Mouse (Mus musculus) ES-Bruce4 (cell line): ENCODE results near the gene Sphk1. TPM values are rescaled to one million over a fixed set of nuclear protein-coding genes. Genes with fewer than 3 reads are reported as not detected.

Source experiments
- H3K27ac ChIP-seq: 2 replicates; pipeline ENCODE4 v1.5.1; 2012; ENCODE audit warnings: low read length, inconsistent platforms; ENCODE audit not compliant: insufficient read depth
- H3K27me3 ChIP-seq: 2 replicates; pipeline ENCODE4 v1.6.1; 2012; ENCODE audit warnings: mild to moderate bottlenecking, low read length, inconsistent platforms; ENCODE audit not compliant: control insufficient read depth, poor library complexity, insufficient read depth, severe bottlenecking
- H3K36me3 ChIP-seq: 2 replicates; pipeline ENCODE4 v1.6.1; 2012; ENCODE audit warnings: inconsistent platforms, mild to moderate bottlenecking, low read length, moderate library complexity; ENCODE audit not compliant: control insufficient read depth, poor library complexity, insufficient read depth, severe bottlenecking
- H3K4me1 ChIP-seq: one replicate; pipeline ENCODE4 v1.8.1; 2011; ENCODE audit warnings: low read length; ENCODE audit not compliant: control insufficient read depth, insufficient read depth
- H3K4me3 ChIP-seq: 2 replicates; pipeline ENCODE4 v1.5.1; 2011; ENCODE audit warnings: low read depth, mild to moderate bottlenecking, low read length
- H3K9ac ChIP-seq: 2 replicates; pipeline ENCODE4 v1.6.1; 2012; ENCODE audit warnings: low read depth, mild to moderate bottlenecking, inconsistent platforms; ENCODE audit not compliant: poor library complexity, severe bottlenecking
- H3K9me3 ChIP-seq: replicated peaks from 2 replicates; pipeline ENCODE4 v1.6.1; 2012; ENCODE audit warnings: mild to moderate bottlenecking, low read length, inconsistent platforms; ENCODE audit not compliant: control insufficient read depth, poor library complexity, insufficient read depth, severe bottlenecking
- CTCF ChIP-seq: IDR thresholded peaks from one replicate; pipeline ENCODE4 v1.8.1; 2011; ENCODE audit warnings: low read depth, low read length
- EP300 ChIP-seq: IDR thresholded peaks from 2 replicates; pipeline ENCODE4 v1.6.1; 2011; ENCODE audit warnings: low read depth, low read length; ENCODE audit not compliant: insufficient read depth
- POLR2A ChIP-seq: IDR thresholded peaks from one replicate; pipeline ENCODE4 v1.8.1; 2011; ENCODE audit warnings: low read length; ENCODE audit not compliant: insufficient read depth
- polyA plus RNA-seq: library from polyadenylated mRNA; stranded (reverse); fragments of >200 nt; gene quantifications from 2 replicates; pipeline ENCODE4 v1.2.4, GENCODE M21; 2011; ENCODE audit warnings: low read depth; ENCODE audit not compliant: missing spikeins, insufficient read depth, insufficient read length

Sphk1 gene
- polyA plus RNA-seq, 1 experiment, result 0.88 TPM

DNA sequence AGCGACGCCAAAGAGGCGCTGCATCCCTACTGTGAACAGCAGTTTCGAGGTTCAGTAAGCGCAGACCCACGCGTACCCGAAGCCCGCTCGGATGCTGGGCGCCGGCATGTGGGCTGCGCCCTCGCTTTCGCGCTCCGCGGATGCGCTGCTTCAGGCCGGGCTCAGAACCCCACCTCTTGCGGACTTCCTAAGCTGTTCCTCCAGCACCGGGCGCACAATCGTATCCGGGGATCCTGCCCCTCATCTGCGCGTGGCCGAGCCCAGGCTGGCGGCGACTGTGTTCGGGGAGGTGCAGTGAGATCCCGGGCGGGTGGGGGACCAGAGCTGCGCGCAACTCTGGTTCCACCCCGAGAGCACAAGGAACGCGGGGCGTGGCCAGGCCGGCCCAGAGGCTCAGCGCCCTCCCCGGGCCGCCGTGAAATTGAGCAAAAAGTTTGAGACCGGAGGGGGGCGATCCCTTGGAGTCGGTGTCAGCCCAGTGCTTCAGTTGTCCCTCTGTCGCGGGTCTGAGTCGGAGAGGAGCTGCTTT, 2.1 kb downstream of the Sphk1 start:
- Histone ChIP-seq H3K4me1 (no peaks in the 10 kb centered on the region), H3K9me3 (no peaks in the 10 kb centered on the region), H3K9ac (peak overlapping the region; percentile 51), H3K27ac (no peak overlapping the region), H3K36me3 (no peaks in the 10 kb centered on the region), H3K4me3 (peak overlapping the region; percentile 79), H3K27me3 (peaks cover 15% of the 10 kb centered on the region)
- TF ChIP-seq CTCF, result no peak
- no peak for TF ChIP-seq EP300
- no peak for TF ChIP-seq POLR2A

DNA sequence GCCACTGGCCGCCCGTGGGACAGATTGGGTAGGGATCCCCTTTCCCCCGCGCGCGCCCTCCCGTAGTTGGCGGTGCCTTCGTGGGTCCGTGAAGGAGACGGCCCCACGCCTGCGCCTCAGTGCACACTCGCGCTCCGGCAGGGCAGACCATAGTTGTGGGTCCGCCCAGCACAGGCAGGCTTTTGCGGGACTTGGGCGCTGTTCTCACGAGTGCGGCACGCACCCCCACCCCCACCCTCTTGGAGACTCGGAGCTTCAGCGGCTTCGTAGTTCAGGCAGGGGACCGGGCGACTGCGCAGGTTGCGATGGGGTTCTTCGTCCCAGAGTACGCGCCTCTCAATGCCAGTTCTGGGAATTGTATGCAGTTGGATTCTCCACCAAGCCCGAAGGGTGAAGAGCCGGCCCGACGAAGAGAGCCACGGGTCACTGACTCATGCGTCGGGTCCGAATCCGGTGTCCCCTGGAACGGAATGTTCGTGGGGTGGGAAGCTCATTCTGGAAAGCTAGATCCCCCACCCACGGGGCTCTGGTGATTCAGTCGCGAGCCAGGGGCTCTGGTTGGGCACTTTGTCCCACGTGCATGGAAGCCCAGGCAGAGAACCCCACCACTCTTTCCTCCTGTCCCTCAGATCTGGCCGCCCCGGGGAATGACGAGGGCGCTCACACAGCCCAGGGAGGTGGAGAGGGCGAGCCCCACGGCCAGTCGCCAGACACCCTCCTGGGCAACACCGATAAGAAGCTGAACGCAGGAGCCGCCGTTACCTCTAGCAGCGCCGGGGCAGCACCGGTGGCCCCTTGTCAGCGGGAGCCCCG, 2.8 kb downstream of the Sphk1 start:
- Histone ChIP-seq H3K27me3 (peaks cover 15% of the 10 kb centered on the region), H3K27ac (no peak overlapping the region), H3K4me1 (no peaks in the 10 kb centered on the region), H3K36me3 (no peaks in the 10 kb centered on the region), H3K4me3 (peak overlapping the region; percentile 79), H3K9me3 (no peaks in the 10 kb centered on the region), H3K9ac (peak overlapping the region; percentile 51)
- no peak for TF ChIP-seq EP300
- TF ChIP-seq POLR2A, result no peak
- TF ChIP-seq CTCF, result no peak

DNA sequence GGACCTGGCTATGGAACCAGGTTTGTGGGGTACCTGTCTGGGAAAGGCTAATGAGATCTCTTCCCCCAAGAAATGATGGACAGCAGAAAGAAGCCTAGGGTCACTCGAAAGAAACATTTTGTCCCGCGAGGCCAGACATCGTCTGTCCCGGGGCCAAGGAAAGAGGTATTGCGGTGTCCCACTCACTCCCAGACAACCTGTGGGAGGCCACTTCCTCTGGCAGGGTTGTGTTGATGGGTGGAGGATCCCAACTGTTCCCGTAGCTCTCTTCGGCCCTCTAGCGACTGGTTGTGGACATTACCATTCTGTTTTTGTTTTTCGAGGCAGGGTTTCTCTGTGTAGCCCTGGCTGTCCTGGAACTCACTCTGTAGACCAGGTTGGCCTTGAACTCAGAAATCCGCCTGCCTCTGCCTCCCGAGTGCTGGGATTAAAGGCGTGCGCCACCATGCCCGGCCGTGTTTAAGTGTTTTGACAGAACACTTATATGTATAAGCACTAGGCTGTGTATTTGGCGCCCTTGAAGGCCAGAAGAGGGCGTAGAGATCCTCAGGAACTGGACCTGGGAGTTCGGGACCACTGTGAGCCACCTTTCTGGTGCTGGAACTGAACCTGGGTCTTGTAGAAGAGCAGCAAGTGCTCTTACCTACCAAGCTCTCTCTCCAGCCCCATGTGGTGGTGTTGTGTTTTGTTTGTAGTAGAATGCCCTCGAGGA, 3.6 kb downstream of the Sphk1 start:
- Histone ChIP-seq H3K36me3 (peaks cover under 1% of the 10 kb centered on the region; the same call in 1 of the 2 replicates), H3K4me1 (no peaks in the 10 kb centered on the region), H3K27me3 (peaks cover 15% of the 10 kb centered on the region), H3K4me3 (peak overlapping the region; percentile 79), H3K9me3 (no peaks in the 10 kb centered on the region), H3K9ac (peak overlapping the region; percentile 51), H3K27ac (no peak overlapping the region)
- TF ChIP-seq CTCF (peak; percentile 70), EP300 (no peak)

DNA sequence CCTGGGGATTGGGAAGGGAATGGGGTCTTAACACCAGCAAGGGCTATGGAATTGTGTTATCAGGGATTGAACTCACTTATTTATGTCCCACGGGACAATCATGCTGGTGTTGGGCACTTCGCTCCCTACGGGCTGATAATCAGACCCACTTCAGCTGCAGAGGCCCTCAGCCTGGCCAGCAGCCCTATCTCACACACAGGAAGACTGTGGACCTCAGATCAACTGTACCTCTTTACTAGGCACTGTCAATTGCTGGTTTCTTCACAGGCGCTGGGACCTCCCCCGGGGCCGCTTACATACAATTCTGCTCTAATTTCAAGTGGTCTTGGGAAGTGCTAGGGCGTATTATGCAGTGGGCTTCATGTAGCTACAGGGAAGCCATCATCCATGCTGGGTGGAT, 6.0 kb downstream of the Sphk1 start:
- Histone ChIP-seq H3K27me3 (peaks cover 9% of the 10 kb centered on the region), H3K4me1 (no peaks in the 10 kb centered on the region), H3K36me3 (peaks cover 21% of the 10 kb centered on the region), H3K4me3 (no peak overlapping the region), H3K9me3 (no peaks in the 10 kb centered on the region), H3K9ac (no peak overlapping the region), H3K27ac (no peak overlapping the region)
- TF ChIP-seq EP300, result no peak

DNA sequence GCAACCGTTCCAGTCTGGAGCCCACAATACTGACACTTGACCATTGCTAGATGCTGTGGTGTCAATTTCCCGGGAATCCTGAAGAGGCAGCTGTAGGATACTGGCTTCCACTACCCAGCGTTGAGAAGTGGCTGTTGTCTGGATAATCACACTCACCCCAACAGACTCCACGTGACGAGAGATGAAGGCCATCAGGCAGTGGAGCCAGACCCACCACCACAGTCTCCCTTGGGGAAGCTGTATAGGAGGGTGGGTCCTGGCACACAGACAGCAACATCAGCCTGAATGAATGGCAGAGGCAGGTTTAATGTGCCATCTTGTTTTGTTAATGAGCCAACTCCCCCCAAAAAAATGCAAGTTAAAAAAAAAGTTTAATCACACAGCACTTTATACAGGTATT, 6.7 kb downstream of the Sphk1 start:
- Histone ChIP-seq H3K36me3 (peaks cover 22% of the 10 kb centered on the region), H3K9ac (no peak overlapping the region), H3K27ac (no peak overlapping the region), H3K4me1 (no peaks in the 10 kb centered on the region), H3K27me3 (peaks cover 8% of the 10 kb centered on the region), H3K9me3 (no peaks in the 10 kb centered on the region), H3K4me3 (no peak overlapping the region)
- TF ChIP-seq EP300 (no peak), POLR2A (no peak), CTCF (no peak)
